Mouse (Mus musculus): ENCODE data around the gene Defa25. TPM values are rescaled to one million over a fixed set of nuclear protein-coding genes. Genes with fewer than 3 reads are reported as not detected.
"Not testable (repeated sequence)": the region's sequence is repeated elsewhere in the genome, so short reads cannot be mapped to it uniquely, and the experiment has no call there.

Defa25 gene
- not detected in 2 replicates for polyA plus RNA-seq (2012; ENCODE audit: insufficient read depth, insufficient read length, missing spikeins)

- not testable (repeated sequence) for H3K4me1 ChIP-seq (ENCODE audit: control insufficient read depth, insufficient read depth, low read length); H3K4me3 ChIP-seq (ENCODE audit: insufficient read depth, low read length); H3K27ac ChIP-seq (ENCODE audit: insufficient read depth, low read depth, low read length)
These were observed at the start of gene Defa25 for GRCm38 (mm10) chr8:21084142-21084541. TSS of gene Defa25 (plus strand) at chr8:21084442.

- H3K4me1 ChIP-seq (ENCODE audit: control insufficient read depth, insufficient read depth, low read length); H3K4me3 ChIP-seq (ENCODE audit: insufficient read depth, low read length); H3K27ac ChIP-seq (ENCODE audit: insufficient read depth, low read depth, low read length): not testable (repeated sequence)
These were observed 29.5 kb upstream of the Defa25 start, which contains the start of gene Defa23 for GRCm38 (mm10) chr8:21054747-21055146. TSS of gene Defa23 (plus strand) at chr8:21055047.

- not testable (repeated sequence) for H3K4me1 ChIP-seq (ENCODE audit: control insufficient read depth, insufficient read depth, low read length); H3K4me3 ChIP-seq (ENCODE audit: insufficient read depth, low read length); H3K27ac ChIP-seq (ENCODE audit: insufficient read depth, low read depth, low read length)
These were observed 19.5 kb upstream of the Defa25 start, which contains the start of gene Defa35 for GRCm38 (mm10) chr8:21064738-21065137. TSS of gene Defa35 (plus strand) at chr8:21065038.

- no peaks in the 10 kb centered on the region for H3K4me1 ChIP-seq (ENCODE audit: control insufficient read depth, insufficient read depth, low read length)
- H3K4me3 ChIP-seq (ENCODE audit: insufficient read depth, low read length): no peak overlapping the region
- H3K27ac ChIP-seq (ENCODE audit: insufficient read depth, low read depth, low read length): no peak overlapping the region
- TF ChIP-seq POLR2A (IDR thresholded peaks at IDR 0.05; ENCODE audit: borderline replicate concordance, low read depth, low read length): no peak
- TF ChIP-seq CTCF (IDR thresholded peaks at IDR 0.05; ENCODE audit: low read depth, low read length): no peak
These were observed 8.9 kb downstream of the Defa25 start for GRCm38 (mm10) chr8:21093106-21093505.

- not testable (repeated sequence) for H3K27ac ChIP-seq (ENCODE audit: insufficient read depth, low read depth, low read length); H3K4me1 ChIP-seq (ENCODE audit: control insufficient read depth, insufficient read depth, low read length); H3K4me3 ChIP-seq (ENCODE audit: insufficient read depth, low read length)
These were observed 11.7 kb downstream of the Defa25 start, which contains the start of gene Gm14851 for GRCm38 (mm10) chr8:21095950-21096349. TSS of gene Gm14851 (minus strand) at chr8:21096050.

- not testable (repeated sequence) for H3K27ac ChIP-seq (ENCODE audit: insufficient read depth, low read depth, low read length); H3K4me3 ChIP-seq (ENCODE audit: insufficient read depth, low read length); H3K4me1 ChIP-seq (ENCODE audit: control insufficient read depth, insufficient read depth, low read length)
These were observed 50.1 kb downstream of the Defa25 start, which contains the start of gene Defa30 for GRCm38 (mm10) chr8:21134342-21134741. TSS of gene Defa30 (plus strand) at chr8:21134642.

Other genes starting within 250 kb of the Defa25 start
- gene Defb33, start 191.8 kb upstream of the Defa25 start, polyA plus RNA-seq (2012; ENCODE audit: insufficient read depth, insufficient read length, missing spikeins): not detected in 2 replicates
- not detected in 2 replicates for gene Gm15056, start 181.8 kb upstream of the Defa25 start, polyA plus RNA-seq (2012; ENCODE audit: insufficient read depth, insufficient read length, missing spikeins)
- gene Gm6040, start 162.4 kb upstream of the Defa25 start, polyA plus RNA-seq (2012; ENCODE audit: insufficient read depth, insufficient read length, missing spikeins): not detected in 2 replicates
- gene AY761185, start 139.7 kb upstream of the Defa25 start, polyA plus RNA-seq (2012; ENCODE audit: insufficient read depth, insufficient read length, missing spikeins): not detected in 2 replicates
- not detected in 2 replicates for gene Defa21, start 58.9 kb upstream of the Defa25 start, polyA plus RNA-seq (2012; ENCODE audit: insufficient read depth, insufficient read length, missing spikeins)
- gene Defa23, start 29.4 kb upstream of the Defa25 start, polyA plus RNA-seq (2012; ENCODE audit: insufficient read depth, insufficient read length, missing spikeins): not detected in 2 replicates
- not detected in 2 replicates for gene Defa35, start 19.4 kb upstream of the Defa25 start, polyA plus RNA-seq (2012; ENCODE audit: insufficient read depth, insufficient read length, missing spikeins)
- not detected in 2 replicates for gene Gm14851, start 11.6 kb downstream of the Defa25 start, polyA plus RNA-seq (2012; ENCODE audit: insufficient read depth, insufficient read length, missing spikeins)
- gene Defa30, start 50.2 kb downstream of the Defa25 start, polyA plus RNA-seq (2012; ENCODE audit: insufficient read depth, insufficient read length, missing spikeins): not detected in 2 replicates
- gene Defa22, start 77.8 kb downstream of the Defa25 start, polyA plus RNA-seq (2012; ENCODE audit: insufficient read depth, insufficient read length, missing spikeins): not detected in 2 replicates
- gene Defa31, start 107.2 kb downstream of the Defa25 start, polyA plus RNA-seq (2012; ENCODE audit: insufficient read depth, insufficient read length, missing spikeins): not detected in 2 replicates
- not detected in 2 replicates for gene Gm15293, start 117.1 kb downstream of the Defa25 start, polyA plus RNA-seq (2012; ENCODE audit: insufficient read depth, insufficient read length, missing spikeins)
- gene Gm15292, start 165.3 kb downstream of the Defa25 start, polyA plus RNA-seq (2012; ENCODE audit: insufficient read depth, insufficient read length, missing spikeins): not detected in 2 replicates
- not detected in 2 replicates for gene Defa27, start 231.1 kb downstream of the Defa25 start, polyA plus RNA-seq (2012; ENCODE audit: insufficient read depth, insufficient read length, missing spikeins)
- not detected in 2 replicates for gene Defa29, start 242.6 kb downstream of the Defa25 start, polyA plus RNA-seq (2012; ENCODE audit: insufficient read depth, insufficient read length, missing spikeins)

Data from bone marrow macrophage, adult 2 months (primary cell).